Mouse (Mus musculus) spleen, postnatal 10 days (tissue): ENCODE data around the gene Lsg1.

Source experiments
- DNase-seq, 2 experiments: peaks; one replicate each; pipeline ENCODE4 v3.0.0; 2021 to 2022; ENCODE audit warnings: low spot score in 2 of 2

Lsg1 gene

GRCm38 (mm10) chr16:30520361-30520823 lies 67.0 kb downstream of the Lsg1 start:
- DNase-seq = peak; percentile 74 to 90

GRCm38 (mm10) chr16:30518635-30519034 lies 68.8 kb downstream of the Lsg1 start:
- DNase-seq = no peak

- no peak for DNase-seq
Observed at GRCm38 (mm10) chr16:30517666-30518283, 69.6 kb downstream of the Lsg1 start.

- no peak for DNase-seq
Observed at GRCm38 (mm10) chr16:30516993-30517392, 70.4 kb downstream of the Lsg1 start.

GRCm38 (mm10) chr16:30515418-30515817 lies 72.0 kb downstream of the Lsg1 start:
- peak in 1 of 2 experiments; percentile 67 for DNase-seq

GRCm38 (mm10) chr16:30513050-30514024 lies 74.1 kb downstream of the Lsg1 start:
- DNase-seq = no peak

- peak in 1 of 2 experiments; percentile 43 for DNase-seq
Observed at GRCm38 (mm10) chr16:30512375-30513049, 74.9 kb downstream of the Lsg1 start.

GRCm38 (mm10) chr16:30511563-30512340 lies 75.6 kb downstream of the Lsg1 start:
- peak in 1 of 2 experiments; percentile 28 for DNase-seq

GRCm38 (mm10) chr16:30510504-30511451 lies 76.6 kb downstream of the Lsg1 start:
- peak; percentile 73 to 88 for DNase-seq
